Mouse (Mus musculus): ENCODE measurements around the gene Klhl25. TPM values are rescaled to one million over a fixed set of nuclear protein-coding genes. Genes with fewer than 3 reads are reported as not detected.

The Klhl25 gene
- polyA plus RNA-seq, 1 experiment from 2014 or later = 4.2 TPM

GRCm38 (mm10) chr7:75880236-75880635 lies 32.1 kb downstream of the Klhl25 start:
- Histone ChIP-seq H3K9me3 (ENCODE audit: control insufficient read depth) (no peaks in the 10 kb centered on the region), H3K4me1 (replicated peaks; ENCODE audit: control insufficient read depth, insufficient read depth, low read length) (no peaks in the 10 kb centered on the region), H3K9ac (ENCODE audit: low read depth, low read length) (no peak overlapping the region), H3K4me2 (replicated peaks; ENCODE audit: low read depth) (no peak overlapping the region), H3K27ac (ENCODE audit: low read depth, low read length) (no peak overlapping the region), H3K27me3 (replicated peaks; ENCODE audit: control insufficient read depth, insufficient read depth, low read length) (no peaks in the 10 kb centered on the region), H3K36me3 (ENCODE audit: control insufficient read depth, insufficient read depth) (no peaks in the 10 kb centered on the region), H3K4me3 (ENCODE audit: low read depth, low read length) (no peak overlapping the region)
- TF ChIP-seq CTCF (IDR thresholded peaks at IDR 0.05; ENCODE audit: low read depth) = no peak
- WGBS = 65% methylated on average over 8 of the region's 8 CpGs
- ATAC-seq = no peak

DNA sequence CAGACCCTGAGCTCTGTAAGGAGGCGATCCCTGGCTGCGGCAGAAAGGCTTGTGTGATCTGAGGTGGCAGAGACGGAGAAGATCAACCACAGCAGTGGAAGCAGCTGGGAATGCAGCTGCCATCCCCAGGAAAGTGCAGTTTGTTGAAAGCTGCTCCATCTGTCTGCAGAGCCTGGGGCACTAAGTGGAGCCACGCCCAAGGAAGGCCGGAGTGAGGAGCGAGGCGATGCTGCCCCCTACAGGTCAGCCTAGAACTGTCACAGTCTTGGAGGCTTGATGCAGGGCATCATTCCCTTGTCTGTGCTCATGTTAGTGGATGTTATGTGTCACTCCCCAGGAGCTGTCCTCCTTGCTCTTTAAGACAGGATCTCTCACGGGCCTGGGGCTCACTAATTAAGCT lies 32.5 kb downstream of the Klhl25 start:
- peak; percentile 45; the same call in 1 of the 2 replicates for ATAC-seq
- Histone ChIP-seq H3K4me2 (replicated peaks; ENCODE audit: low read depth) (no peak overlapping the region), H3K27me3 (replicated peaks; ENCODE audit: control insufficient read depth, insufficient read depth, low read length) (no peaks in the 10 kb centered on the region), H3K9me3 (ENCODE audit: control insufficient read depth) (no peaks in the 10 kb centered on the region), H3K27ac (ENCODE audit: low read depth, low read length) (no peak overlapping the region), H3K9ac (ENCODE audit: low read depth, low read length) (no peak overlapping the region), H3K36me3 (ENCODE audit: control insufficient read depth, insufficient read depth) (no peaks in the 10 kb centered on the region), H3K4me1 (replicated peaks; ENCODE audit: control insufficient read depth, insufficient read depth, low read length) (no peaks in the 10 kb centered on the region), H3K4me3 (ENCODE audit: low read depth, low read length) (no peak overlapping the region)
- 5% methylated on average over 8 of the region's 8 CpGs for WGBS
- TF ChIP-seq CTCF (IDR thresholded peaks at IDR 0.05; ENCODE audit: low read depth) = peak; percentile 99

DNA sequence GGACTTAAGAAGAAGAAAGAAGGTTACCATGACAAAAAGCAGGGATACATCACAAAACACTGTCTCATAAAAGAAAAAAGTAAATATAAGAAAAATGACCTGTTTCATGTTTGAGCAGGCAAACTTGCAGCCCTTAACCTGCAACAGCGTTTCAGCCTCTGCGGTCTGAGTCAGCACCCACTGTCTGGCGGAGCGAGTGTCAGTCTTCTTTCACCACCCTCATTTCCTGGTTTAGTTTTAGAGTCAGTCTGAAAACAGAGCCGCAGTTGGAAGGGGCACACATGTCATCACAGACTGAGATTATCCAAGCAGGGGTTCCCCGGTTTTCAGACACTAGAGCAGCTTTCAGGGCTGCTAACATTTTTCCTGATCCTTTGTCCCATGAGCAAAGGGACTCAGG lies 33.3 kb downstream of the Klhl25 start:
- Histone ChIP-seq H3K4me3 (ENCODE audit: low read depth, low read length) (no peak overlapping the region), H3K36me3 (ENCODE audit: control insufficient read depth, insufficient read depth) (no peaks in the 10 kb centered on the region), H3K27ac (ENCODE audit: low read depth, low read length) (no peak overlapping the region), H3K4me1 (replicated peaks; ENCODE audit: control insufficient read depth, insufficient read depth, low read length) (no peaks in the 10 kb centered on the region), H3K9me3 (ENCODE audit: control insufficient read depth) (no peaks in the 10 kb centered on the region), H3K27me3 (replicated peaks; ENCODE audit: control insufficient read depth, insufficient read depth, low read length) (no peaks in the 10 kb centered on the region), H3K9ac (ENCODE audit: low read depth, low read length) (no peak overlapping the region), H3K4me2 (replicated peaks; ENCODE audit: low read depth) (no peak overlapping the region)
- ATAC-seq = no peak
- no peak for TF ChIP-seq CTCF (IDR thresholded peaks at IDR 0.05; ENCODE audit: low read depth)
- 65% methylated on average over 6 of the region's 6 CpGs for WGBS

DNA sequence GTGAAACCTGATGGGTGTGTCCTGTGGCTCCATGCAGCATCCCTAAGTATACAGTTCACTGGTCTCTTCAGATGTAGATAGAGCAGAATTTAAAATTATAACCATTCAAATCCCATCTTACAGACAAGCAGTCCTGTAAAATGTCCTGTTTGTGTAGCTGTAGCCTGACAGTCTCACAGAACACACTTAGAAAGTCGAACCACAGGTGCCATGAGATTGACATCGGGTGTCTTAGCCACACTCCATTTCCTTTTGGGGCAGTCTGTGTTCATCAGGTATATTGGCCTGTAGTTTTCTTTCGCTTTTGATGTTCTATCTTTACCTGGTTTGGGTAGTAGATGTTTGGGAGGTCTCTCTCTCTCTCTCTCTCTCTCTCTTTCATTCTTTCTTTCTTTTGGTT lies 33.7 kb downstream of the Klhl25 start:
- H3K27me3 ChIP-seq (replicated peaks; ENCODE audit: control insufficient read depth, insufficient read depth, low read length) = no peaks in the 10 kb centered on the region
- H3K9ac ChIP-seq (ENCODE audit: low read depth, low read length) = no peak overlapping the region
- WGBS = 79% methylated on average over 3 of the region's 3 CpGs
- no peaks in the 10 kb centered on the region for H3K4me1 ChIP-seq (replicated peaks; ENCODE audit: control insufficient read depth, insufficient read depth, low read length)
- no peak overlapping the region for H3K4me3 ChIP-seq (ENCODE audit: low read depth, low read length)
- no peaks in the 10 kb centered on the region for H3K9me3 ChIP-seq (ENCODE audit: control insufficient read depth)
- H3K27ac ChIP-seq (ENCODE audit: low read depth, low read length) = no peak overlapping the region
- H3K4me2 ChIP-seq (replicated peaks; ENCODE audit: low read depth) = no peak overlapping the region
- ATAC-seq = no peak
- no peak for TF ChIP-seq CTCF (IDR thresholded peaks at IDR 0.05; ENCODE audit: low read depth)
- H3K36me3 ChIP-seq (ENCODE audit: control insufficient read depth, insufficient read depth) = no peaks in the 10 kb centered on the region

DNA sequence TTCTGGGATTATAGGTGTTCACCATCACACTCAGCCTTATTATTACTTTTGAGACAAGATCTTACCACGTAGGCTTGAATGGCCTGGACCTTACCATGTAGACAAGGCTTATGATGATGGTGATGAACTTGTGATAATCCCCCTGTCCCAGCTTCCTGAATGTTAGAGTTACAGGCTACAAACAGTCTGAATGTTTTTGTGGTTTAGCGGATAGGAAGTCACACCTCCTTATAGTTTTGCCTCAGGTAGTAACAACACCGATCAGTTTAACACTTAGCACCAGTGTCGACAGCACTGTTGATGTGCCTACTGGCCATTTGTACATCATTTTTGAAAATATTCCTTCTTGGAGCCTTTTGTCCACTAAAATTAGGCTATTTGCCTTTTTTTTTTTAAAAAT lies 43.4 kb downstream of the Klhl25 start:
- no peak for TF ChIP-seq CTCF (IDR thresholded peaks at IDR 0.05; ENCODE audit: low read depth)
- H3K9ac ChIP-seq (ENCODE audit: low read depth, low read length) = no peak overlapping the region
- no peaks in the 10 kb centered on the region for H3K27me3 ChIP-seq (replicated peaks; ENCODE audit: control insufficient read depth, insufficient read depth, low read length)
- no peaks in the 10 kb centered on the region for H3K9me3 ChIP-seq (ENCODE audit: control insufficient read depth)
- no peak for ATAC-seq
- no peak overlapping the region for H3K4me2 ChIP-seq (replicated peaks; ENCODE audit: low read depth)
- H3K4me3 ChIP-seq (ENCODE audit: low read depth, low read length) = no peak overlapping the region
- WGBS = 92% methylated on average over 4 of the region's 4 CpGs
- no peaks in the 10 kb centered on the region for H3K4me1 ChIP-seq (replicated peaks; ENCODE audit: control insufficient read depth, insufficient read depth, low read length)
- no peak overlapping the region for H3K27ac ChIP-seq (ENCODE audit: low read depth, low read length)
- H3K36me3 ChIP-seq (ENCODE audit: control insufficient read depth, insufficient read depth) = no peaks in the 10 kb centered on the region

DNA sequence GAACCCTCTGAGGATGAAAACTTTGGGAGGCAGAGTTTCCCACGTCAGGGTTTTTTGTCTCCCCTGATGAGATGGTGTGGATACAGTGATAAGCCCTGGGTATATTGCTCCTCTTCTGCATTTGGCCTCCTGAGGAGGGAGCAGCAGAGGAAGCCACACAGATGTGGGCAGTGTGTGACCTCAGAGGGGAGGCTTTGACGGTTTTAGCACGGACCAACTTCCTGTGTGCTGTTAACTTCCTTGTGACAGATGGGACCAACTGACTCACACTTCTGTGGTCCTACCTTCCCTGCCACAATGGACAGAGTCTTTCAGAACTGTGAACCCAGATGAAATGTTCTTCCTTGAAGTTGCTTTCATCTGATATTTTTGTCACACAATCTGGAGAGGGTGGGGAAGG lies 44.6 kb downstream of the Klhl25 start:
- Histone ChIP-seq H3K4me1 (replicated peaks; ENCODE audit: control insufficient read depth, insufficient read depth, low read length) (no peaks in the 10 kb centered on the region), H3K27me3 (replicated peaks; ENCODE audit: control insufficient read depth, insufficient read depth, low read length) (no peaks in the 10 kb centered on the region), H3K4me3 (ENCODE audit: low read depth, low read length) (no peak overlapping the region), H3K36me3 (ENCODE audit: control insufficient read depth, insufficient read depth) (no peaks in the 10 kb centered on the region), H3K27ac (ENCODE audit: low read depth, low read length) (no peak overlapping the region), H3K9me3 (ENCODE audit: control insufficient read depth) (no peaks in the 10 kb centered on the region), H3K9ac (ENCODE audit: low read depth, low read length) (no peak overlapping the region), H3K4me2 (replicated peaks; ENCODE audit: low read depth) (no peak overlapping the region)
- TF ChIP-seq CTCF (IDR thresholded peaks at IDR 0.05; ENCODE audit: low read depth) = no peak
- 61% methylated on average over 3 of the region's 3 CpGs for WGBS
- ATAC-seq = no peak

GRCm38 (mm10) chr7:75893709-75894108 lies 45.6 kb downstream of the Klhl25 start:
- no peak overlapping the region for H3K4me3 ChIP-seq (ENCODE audit: low read depth, low read length)
- H3K36me3 ChIP-seq (ENCODE audit: control insufficient read depth, insufficient read depth) = no peaks in the 10 kb centered on the region
- H3K27me3 ChIP-seq (replicated peaks; ENCODE audit: control insufficient read depth, insufficient read depth, low read length) = no peaks in the 10 kb centered on the region
- no peak overlapping the region for H3K4me2 ChIP-seq (replicated peaks; ENCODE audit: low read depth)
- H3K9me3 ChIP-seq (ENCODE audit: control insufficient read depth) = no peaks in the 10 kb centered on the region
- H3K27ac ChIP-seq (ENCODE audit: low read depth, low read length) = no peak overlapping the region
- 85% methylated on average over 8 of the region's 8 CpGs for WGBS
- ATAC-seq = no peak
- no peak overlapping the region for H3K9ac ChIP-seq (ENCODE audit: low read depth, low read length)
- TF ChIP-seq CTCF (IDR thresholded peaks at IDR 0.05; ENCODE audit: low read depth) = no peak
- no peaks in the 10 kb centered on the region for H3K4me1 ChIP-seq (replicated peaks; ENCODE audit: control insufficient read depth, insufficient read depth, low read length)
